Mouse (Mus musculus): ENCODE measurements at regions not wholly inside any gene's neighbourhood (a gene's known extent, or its start where the extent isn't known, plus 50 kb on each side); places are given as distances from the start of the nearest gene placed in this dataset.
"Not testable (repeated sequence)": the region's sequence is repeated elsewhere in the genome, so short reads cannot be mapped to it uniquely, and the experiment has no call there.

GRCm38 (mm10) chr4:25065347-25065746 lies 99.1 kb downstream of the Gpr63 start:
- H3K27ac ChIP-seq (ENCODE audit: low read length), result no peak overlapping the region
- H3K9ac ChIP-seq (replicated peaks; ENCODE audit: low read depth), result no peak overlapping the region
- H3K27me3 ChIP-seq (replicated peaks; ENCODE audit: insufficient read depth, low read length), result no peaks in the 10 kb centered on the region
- no peak overlapping the region for H3K4me2 ChIP-seq (replicated peaks; ENCODE audit: low read depth, low read length)
- no peak overlapping the region for H3K4me3 ChIP-seq (ENCODE audit: low read depth, low read length)
- ATAC-seq (no peak), DNase-seq (ENCODE audit: low spot score) (no peak)
- H3K36me3 ChIP-seq (ENCODE audit: insufficient read depth, low read length), result no peaks in the 10 kb centered on the region
- WGBS, result 71% methylated on average over 5 of the region's 5 CpGs
- H3K4me1 ChIP-seq (ENCODE audit: insufficient read depth, low read depth, low read length), result no peaks in the 10 kb centered on the region
- no peaks in the 10 kb centered on the region for H3K9me3 ChIP-seq (ENCODE audit: low read length)
- TF ChIP-seq CTCF (IDR thresholded peaks at IDR 0.05) (no peak), EP300 (IDR thresholded peaks at IDR 0.05) (no peak)

- ATAC-seq, result not testable (repeated sequence)
Measured at GRCm38 (mm10) chr4:25092731-25093130, 126.5 kb downstream of the Gpr63 start.

GRCm38 (mm10) chr4:25101526-25101925 lies 135.3 kb downstream of the Gpr63 start:
- Histone ChIP-seq H3K4me1 (ENCODE audit: insufficient read depth, low read depth, low read length) (no peaks in the 10 kb centered on the region), H3K9me3 (ENCODE audit: low read length) (no peaks in the 10 kb centered on the region), H3K27me3 (replicated peaks; ENCODE audit: insufficient read depth, low read length) (no peaks in the 10 kb centered on the region), H3K36me3 (ENCODE audit: insufficient read depth, low read length) (no peaks in the 10 kb centered on the region), H3K4me2 (replicated peaks; ENCODE audit: low read depth, low read length) (no peak overlapping the region), H3K4me3 (ENCODE audit: low read depth, low read length) (no peak overlapping the region), H3K9ac (replicated peaks; ENCODE audit: low read depth) (no peak overlapping the region), H3K27ac (ENCODE audit: low read length) (no peak overlapping the region)
- WGBS, result 78% methylated on average over 1 of the region's 1 CpGs
- TF ChIP-seq CTCF (IDR thresholded peaks at IDR 0.05) (no peak), EP300 (IDR thresholded peaks at IDR 0.05) (no peak)
- DNase-seq (ENCODE audit: low spot score) (peak; percentile 28), ATAC-seq (no peak; the same call in 1 of the 2 replicates)

More at GRCm38 (mm10) chr4:25092731-25093130, 126.5 kb downstream of the Gpr63 start:
- not testable (repeated sequence) for H3K4me3 ChIP-seq (ENCODE audit: low read depth, low read length); DNase-seq (ENCODE audit: low spot score); H3K36me3 ChIP-seq (ENCODE audit: insufficient read depth, low read length); H3K9me3 ChIP-seq (ENCODE audit: low read length); H3K27ac ChIP-seq (ENCODE audit: low read length); H3K27me3 ChIP-seq (replicated peaks; ENCODE audit: insufficient read depth, low read length); H3K9ac ChIP-seq (replicated peaks; ENCODE audit: low read depth); H3K4me2 ChIP-seq (replicated peaks; ENCODE audit: low read depth, low read length); H3K4me1 ChIP-seq (ENCODE audit: insufficient read depth, low read depth, low read length)
- WGBS, result 71% methylated on average over 2 of the region's 2 CpGs

GRCm38 (mm10) chr4:25141259-25141658 lies 101.4 kb downstream of the Fhl5 start:
- no peak overlapping the region for H3K27ac ChIP-seq (ENCODE audit: low read length)
- H3K9ac ChIP-seq (replicated peaks; ENCODE audit: low read depth), result no peak overlapping the region
- H3K4me2 ChIP-seq (replicated peaks; ENCODE audit: low read depth, low read length), result no peak overlapping the region
- H3K9me3 ChIP-seq (ENCODE audit: low read length), result no peaks in the 10 kb centered on the region
- TF ChIP-seq EP300 (IDR thresholded peaks at IDR 0.05) (no peak), CTCF (IDR thresholded peaks at IDR 0.05) (no peak)
- no peak for DNase-seq (ENCODE audit: low spot score)
- ATAC-seq, result no peak
- no peaks in the 10 kb centered on the region for H3K36me3 ChIP-seq (ENCODE audit: insufficient read depth, low read length)
- H3K4me1 ChIP-seq (ENCODE audit: insufficient read depth, low read depth, low read length), result no peaks in the 10 kb centered on the region
- no peaks in the 10 kb centered on the region for H3K27me3 ChIP-seq (replicated peaks; ENCODE audit: insufficient read depth, low read length)
- WGBS, result 38% methylated on average over 1 of the region's 1 CpGs
- no peak overlapping the region for H3K4me3 ChIP-seq (ENCODE audit: low read depth, low read length)
